Mouse (Mus musculus): ENCODE measurements around the gene Zfp809.
"Not testable (repeated sequence)": the region's sequence is repeated elsewhere in the genome, so short reads cannot be mapped to it uniquely, and the experiment has no call there.

- not testable (repeated sequence) for TF ChIP-seq CTCF (IDR thresholded peaks at IDR 0.05; ENCODE audit: borderline replicate concordance, insufficient read depth, low read depth, low read length); POLR2A (IDR thresholded peaks at IDR 0.05; ENCODE audit: borderline replicate concordance, insufficient read depth, low read length)
Observed at GRCm38 (mm10) chr9:22226389-22226673, 817 bp downstream of the Zfp809 start.
